Mouse (Mus musculus) liver, postnatal 0 days (tissue): Measurements from ENCODE around the gene Olfr458.

ENCODE experiments used
- CTCF ChIP-seq: sonication (generic); IDR thresholded peaks from 2 replicates; pipeline ENCODE4 v1.5.1; 2016; ENCODE audit warnings: antibody characterized with exemption, low read depth
- EP300 ChIP-seq: IDR thresholded peaks from 2 replicates; pipeline ENCODE4 v1.6.1; 2016; ENCODE audit warnings: antibody characterized with exemption, low read depth, mild to moderate bottlenecking

DNA sequence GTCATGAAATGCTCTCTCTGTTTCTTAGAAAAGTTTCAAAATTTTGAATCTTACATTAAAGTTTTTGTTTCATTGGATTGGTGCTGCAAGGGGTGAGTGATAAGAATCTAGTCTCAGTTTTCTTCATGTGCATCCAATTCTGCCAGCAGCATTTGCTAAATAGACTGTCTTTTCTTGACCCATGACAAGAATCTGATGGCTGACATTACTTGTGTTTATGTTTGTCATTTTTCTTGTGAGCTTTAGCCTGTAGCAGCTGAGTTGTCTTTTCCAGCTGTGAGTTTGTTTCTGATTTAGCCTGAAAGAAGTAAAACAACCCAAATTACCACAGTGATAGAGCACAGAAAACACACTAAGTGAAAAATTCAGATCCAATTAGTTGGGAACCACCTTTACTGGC, 19.6 kb upstream of the Olfr458 start:
- TF ChIP-seq CTCF (no peak), EP300 (no peak)
